Mouse (Mus musculus) kidney, adult 9 months (tissue): ENCODE measurements at regions not wholly inside any gene's neighbourhood (a gene's known extent, or its start where the extent isn't known, plus 50 kb on each side); places are given as distances from the start of the nearest gene placed in this dataset.

Experiments used
- DNase-seq: peaks from one replicate; pipeline ENCODE4 v3.0.0; 2022

DNA sequence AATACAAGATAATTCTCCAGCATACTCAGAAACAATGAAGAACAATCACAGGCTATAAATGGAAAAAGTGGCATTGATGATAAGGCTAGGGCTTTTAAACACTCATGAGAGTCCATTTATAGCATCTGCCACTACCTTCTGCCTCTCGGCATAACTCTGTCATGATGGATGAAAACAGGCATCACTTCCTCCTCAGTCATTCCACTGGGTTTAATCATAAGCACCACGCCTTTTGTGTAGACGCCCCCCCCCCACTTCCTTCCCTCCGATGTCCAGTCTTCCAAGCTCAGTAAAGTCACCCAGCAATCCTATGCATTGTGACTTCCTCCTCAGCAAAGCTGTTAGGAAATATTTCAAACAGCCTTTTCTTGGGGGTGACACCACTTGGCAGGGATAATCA lies 63.1 kb upstream of the Dkk2 start:
- DNase-seq = no peak

DNA sequence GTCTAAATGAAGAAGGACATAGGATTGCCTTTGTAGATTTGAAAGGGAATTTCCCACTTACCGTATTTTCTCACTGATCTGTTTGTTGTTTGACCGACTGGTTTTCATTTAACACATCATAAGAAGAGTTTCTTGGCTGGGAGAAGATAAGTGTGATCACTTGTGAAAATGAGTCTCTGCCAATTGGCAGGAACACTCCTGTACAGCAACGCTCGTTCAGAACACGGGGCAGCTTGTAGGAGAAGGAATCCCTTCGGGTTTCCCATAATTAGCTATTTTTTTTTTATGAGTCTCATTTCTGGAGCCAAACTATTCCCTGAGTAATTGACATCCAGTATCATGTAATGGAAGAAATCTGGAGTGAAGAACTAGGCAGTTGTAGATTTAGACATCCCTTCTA lies 61.8 kb upstream of the Dkk2 start:
- no peak for DNase-seq

DNA sequence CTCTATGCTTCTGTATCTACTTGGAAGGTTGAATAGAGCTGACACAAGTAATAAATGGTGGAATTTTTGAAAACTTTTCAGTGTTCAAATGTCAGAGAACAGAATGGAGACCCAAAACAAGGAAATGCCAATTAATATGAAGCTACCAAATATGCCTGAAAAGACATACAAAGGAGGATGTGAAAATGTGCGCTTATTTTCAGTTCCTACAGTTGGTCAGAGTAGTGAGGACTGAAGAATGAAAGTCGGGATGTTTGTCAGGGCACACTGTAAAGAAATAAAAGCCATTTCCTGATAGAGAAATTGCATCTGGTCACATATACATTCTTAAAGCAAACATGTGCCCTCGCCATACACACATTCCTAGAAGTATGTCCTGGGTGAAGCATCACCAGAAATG lies 56.0 kb upstream of the Dkk2 start:
- DNase-seq = no peak

DNA sequence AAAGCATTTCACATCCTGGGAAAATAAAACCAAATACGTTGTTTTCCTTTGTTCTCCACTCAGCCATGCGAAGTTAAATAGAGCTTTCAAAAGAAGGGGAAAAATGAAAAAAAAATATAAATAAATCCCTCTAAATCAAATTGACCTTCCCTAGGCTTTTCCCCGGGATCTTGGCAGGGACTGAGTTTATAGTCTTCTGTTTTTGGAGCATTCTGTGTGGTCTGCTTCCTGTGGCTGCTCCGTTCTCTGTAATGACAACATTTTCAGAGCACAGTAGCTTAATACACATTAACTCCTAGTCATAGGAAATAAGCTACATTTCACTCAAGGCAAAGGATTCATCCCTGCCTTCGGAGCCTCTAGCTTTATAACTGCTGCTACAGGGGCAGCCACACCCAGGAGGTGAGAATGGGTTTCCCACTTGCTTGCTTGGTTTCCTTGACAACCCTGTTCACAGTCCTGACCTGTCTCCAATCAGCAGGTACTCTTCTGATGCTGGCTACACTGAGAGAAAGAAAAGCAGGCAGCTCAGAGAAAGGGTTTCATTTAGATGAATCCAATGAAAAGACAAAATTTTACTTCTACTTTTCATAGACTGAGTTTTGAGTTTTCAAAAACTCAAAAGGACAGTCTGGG lies 51.9 kb upstream of the Dkk2 start:
- no peak for DNase-seq

DNA sequence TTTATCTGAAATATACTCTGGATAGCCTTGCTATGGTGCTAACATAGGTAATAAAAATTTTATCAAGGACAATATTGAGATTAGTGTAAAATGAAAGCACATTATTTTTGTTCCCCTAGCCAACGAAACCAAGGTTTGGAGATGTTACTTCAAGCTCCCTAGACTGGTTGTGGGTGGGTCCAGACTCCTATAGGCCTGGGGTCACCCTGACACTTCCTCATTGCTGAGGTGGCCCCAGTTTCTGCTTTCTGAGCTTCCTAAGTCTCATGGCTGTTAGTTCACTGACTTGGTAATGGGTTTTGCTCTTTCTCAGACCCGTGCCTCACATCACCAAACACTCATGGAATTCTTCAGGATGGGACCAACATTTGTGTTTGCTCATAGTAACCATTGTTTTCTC lies 49.9 kb upstream of the Dkk2 start:
- peak; percentile 3 for DNase-seq
